Mouse (Mus musculus): Measurements from ENCODE around the gene Dcps. TPM values are rescaled to one million over a fixed set of nuclear protein-coding genes. Genes with fewer than 3 reads are reported as not detected.

The Dcps gene
- polyA plus RNA-seq (2014; fragmentation: Nextera tagmentation; extraction: Ambion mirVana): 61.8 and 66.1 TPM in 2 replicates

GRCm38 (mm10) chr9:35175251-35176123, at the start of gene Dcps:
Dcps (minus strand) TSS chr9:35176061.
- Histone ChIP-seq H3K27ac (ENCODE audit: low read depth, low read length) (peak within 1 kb of the TSS; percentile 85), H3K4me2 (ENCODE audit: low read depth, low read length) (peak within 1 kb of the TSS; percentile 72), H3K36me3 (ENCODE audit: control insufficient read depth, insufficient read depth, low read length) (no peaks in the 10 kb centered on the region), H3K9ac (replicated peaks; ENCODE audit: low read depth, low read length) (peak within 1 kb of the TSS; percentile 50), H3K27me3 (ENCODE audit: control insufficient read depth, insufficient read depth, low read length) (no peaks in the 10 kb centered on the region), H3K4me1 (ENCODE audit: control insufficient read depth, insufficient read depth, low read length) (peaks cover 10% of the 10 kb centered on the region), H3K4me3 (ENCODE audit: low read depth, low read length) (peak within 1 kb of the TSS; percentile 52), H3K9me3 (ENCODE audit: control insufficient read depth, low read length) (no peaks in the 10 kb centered on the region)
- WGBS: under 1% methylated on average over 38 of the region's 38 CpGs
- ATAC-seq (ENCODE audit: low read depth): peak; percentile 98

GRCm38 (mm10) chr9:35223466-35223865, 47.6 kb upstream of the Dcps start:
- Histone ChIP-seq H3K9ac (replicated peaks; ENCODE audit: low read depth, low read length) (no peak overlapping the region), H3K4me3 (ENCODE audit: low read depth, low read length) (no peak overlapping the region), H3K4me2 (ENCODE audit: low read depth, low read length) (no peak overlapping the region), H3K27ac (ENCODE audit: low read depth, low read length) (no peak overlapping the region), H3K27me3 (ENCODE audit: control insufficient read depth, insufficient read depth, low read length) (no peaks in the 10 kb centered on the region), H3K4me1 (ENCODE audit: control insufficient read depth, insufficient read depth, low read length) (no peaks in the 10 kb centered on the region), H3K36me3 (ENCODE audit: control insufficient read depth, insufficient read depth, low read length) (peaks cover 24% of the 10 kb centered on the region), H3K9me3 (ENCODE audit: control insufficient read depth, low read length) (no peaks in the 10 kb centered on the region)
- WGBS: 93% methylated on average over 3 of the region's 3 CpGs
- no peak for ATAC-seq (ENCODE audit: low read depth)

GRCm38 (mm10) chr9:35217963-35218362, 42.1 kb upstream of the Dcps start:
- Histone ChIP-seq H3K9ac (replicated peaks; ENCODE audit: low read depth, low read length) (no peak overlapping the region), H3K4me3 (ENCODE audit: low read depth, low read length) (no peak overlapping the region), H3K9me3 (ENCODE audit: control insufficient read depth, low read length) (no peaks in the 10 kb centered on the region), H3K27me3 (ENCODE audit: control insufficient read depth, insufficient read depth, low read length) (no peaks in the 10 kb centered on the region), H3K4me2 (ENCODE audit: low read depth, low read length) (no peak overlapping the region), H3K4me1 (ENCODE audit: control insufficient read depth, insufficient read depth, low read length) (no peaks in the 10 kb centered on the region), H3K36me3 (ENCODE audit: control insufficient read depth, insufficient read depth, low read length) (peaks cover 54% of the 10 kb centered on the region), H3K27ac (ENCODE audit: low read depth, low read length) (no peak overlapping the region)
- no peak for ATAC-seq (ENCODE audit: low read depth)
- WGBS: 90% methylated on average over 1 of the region's 1 CpGs

- Histone ChIP-seq H3K36me3 (ENCODE audit: control insufficient read depth, insufficient read depth, low read length) (peaks cover 32% of the 10 kb centered on the region), H3K4me3 (ENCODE audit: low read depth, low read length) (peak overlapping the region; percentile 75), H3K27ac (ENCODE audit: low read depth, low read length) (no peak overlapping the region; the same call in 1 of the 2 replicates), H3K9me3 (ENCODE audit: control insufficient read depth, low read length) (no peaks in the 10 kb centered on the region), H3K4me2 (ENCODE audit: low read depth, low read length) (peak overlapping the region; percentile 55), H3K27me3 (ENCODE audit: control insufficient read depth, insufficient read depth, low read length) (no peaks in the 10 kb centered on the region), H3K9ac (replicated peaks; ENCODE audit: low read depth, low read length) (peak overlapping the region; percentile 87), H3K4me1 (ENCODE audit: control insufficient read depth, insufficient read depth, low read length) (peaks cover 12% of the 10 kb centered on the region)
- WGBS: 39% methylated on average over 26 of the region's 26 CpGs
- no peak for ATAC-seq (ENCODE audit: low read depth)
These were observed 36.0 kb upstream of the Dcps start for GRCm38 (mm10) chr9:35211573-35212511.

- Histone ChIP-seq H3K36me3 (ENCODE audit: control insufficient read depth, insufficient read depth, low read length) (peaks cover 34% of the 10 kb centered on the region), H3K27ac (ENCODE audit: low read depth, low read length) (peak within 1 kb of the TSS; percentile 96)
These were observed 34.9 kb upstream of the Dcps start, which contains the start of gene Foxred1 for GRCm38 (mm10) chr9:35210542-35211474. Foxred1 (minus strand) TSS chr9:35211055.

GRCm38 (mm10) chr9:35204421-35204820, 28.6 kb upstream of the Dcps start:
- Histone ChIP-seq H3K36me3 (ENCODE audit: control insufficient read depth, insufficient read depth, low read length) (peaks cover 16% of the 10 kb centered on the region), H3K27me3 (ENCODE audit: control insufficient read depth, insufficient read depth, low read length) (no peaks in the 10 kb centered on the region), H3K9me3 (ENCODE audit: control insufficient read depth, low read length) (no peaks in the 10 kb centered on the region), H3K4me1 (ENCODE audit: control insufficient read depth, insufficient read depth, low read length) (peaks cover 9% of the 10 kb centered on the region), H3K4me3 (ENCODE audit: low read depth, low read length) (no peak overlapping the region), H3K27ac (ENCODE audit: low read depth, low read length) (no peak overlapping the region), H3K9ac (replicated peaks; ENCODE audit: low read depth, low read length) (no peak overlapping the region), H3K4me2 (ENCODE audit: low read depth, low read length) (no peak overlapping the region)
- 98% methylated on average over 2 of the region's 2 CpGs for WGBS
- no peak for ATAC-seq (ENCODE audit: low read depth)

More at GRCm38 (mm10) chr9:35210542-35211474, 34.9 kb upstream of the Dcps start, which contains the start of gene Foxred1:
- no peaks in the 10 kb centered on the region for H3K9me3 ChIP-seq (ENCODE audit: control insufficient read depth, low read length)
- H3K4me2 ChIP-seq (ENCODE audit: low read depth, low read length): peak within 1 kb of the TSS; percentile 80
- WGBS: 1% methylated on average over 72 of the region's 72 CpGs
- peak within 1 kb of the TSS; percentile 75 for H3K4me3 ChIP-seq (ENCODE audit: low read depth, low read length)
- H3K4me1 ChIP-seq (ENCODE audit: control insufficient read depth, insufficient read depth, low read length): peaks cover 12% of the 10 kb centered on the region
- peak; percentile 99 for ATAC-seq (ENCODE audit: low read depth)
- H3K27me3 ChIP-seq (ENCODE audit: control insufficient read depth, insufficient read depth, low read length): no peaks in the 10 kb centered on the region
- H3K9ac ChIP-seq (replicated peaks; ENCODE audit: low read depth, low read length): peak within 1 kb of the TSS; percentile 87

GRCm38 (mm10) chr9:35203536-35203935, 27.7 kb upstream of the Dcps start:
- H3K4me2 ChIP-seq (ENCODE audit: low read depth, low read length): no peak overlapping the region
- no peak for ATAC-seq (ENCODE audit: low read depth)
- H3K36me3 ChIP-seq (ENCODE audit: control insufficient read depth, insufficient read depth, low read length): peaks cover 16% of the 10 kb centered on the region
- no peak overlapping the region for H3K9ac ChIP-seq (replicated peaks; ENCODE audit: low read depth, low read length)
- WGBS: 61% methylated on average over 3 of the region's 3 CpGs
- no peaks in the 10 kb centered on the region for H3K9me3 ChIP-seq (ENCODE audit: control insufficient read depth, low read length)
- H3K27ac ChIP-seq (ENCODE audit: low read depth, low read length): no peak overlapping the region
- H3K27me3 ChIP-seq (ENCODE audit: control insufficient read depth, insufficient read depth, low read length): no peaks in the 10 kb centered on the region
- peaks cover 11% of the 10 kb centered on the region for H3K4me1 ChIP-seq (ENCODE audit: control insufficient read depth, insufficient read depth, low read length)
- H3K4me3 ChIP-seq (ENCODE audit: low read depth, low read length): no peak overlapping the region

- Histone ChIP-seq H3K27me3 (ENCODE audit: control insufficient read depth, insufficient read depth, low read length) (no peaks in the 10 kb centered on the region), H3K4me1 (ENCODE audit: control insufficient read depth, insufficient read depth, low read length) (peaks cover 11% of the 10 kb centered on the region), H3K36me3 (ENCODE audit: control insufficient read depth, insufficient read depth, low read length) (no peaks in the 10 kb centered on the region; the same call in 1 of the 2 replicates), H3K9me3 (ENCODE audit: control insufficient read depth, low read length) (no peaks in the 10 kb centered on the region), H3K9ac (replicated peaks; ENCODE audit: low read depth, low read length) (no peak overlapping the region), H3K4me3 (ENCODE audit: low read depth, low read length) (peak overlapping the region; percentile 48; the same call in 1 of the 2 replicates), H3K27ac (ENCODE audit: low read depth, low read length) (no peak overlapping the region; the same call in 1 of the 2 replicates), H3K4me2 (ENCODE audit: low read depth, low read length) (peak overlapping the region; percentile 77; the same call in 1 of the 2 replicates)
- 49% methylated on average over 9 of the region's 9 CpGs for WGBS
- no peak for ATAC-seq (ENCODE audit: low read depth)
These were observed 24.7 kb upstream of the Dcps start for GRCm38 (mm10) chr9:35200529-35201060.

All from neural tube, embryonic 14.5 days (tissue).